Mouse (Mus musculus): ENCODE measurements around the gene Cdh26.

GRCm38 (mm10) chr2:178531226-178531625 lies 100.9 kb downstream of the Cdh26 start:
- TF ChIP-seq CTCF (IDR thresholded peaks at IDR 0.05; ENCODE audit: borderline replicate concordance, control insufficient read depth, extremely low read depth, insufficient read depth, low read length, poor library complexity) (no peak), POLR2A (IDR thresholded peaks at IDR 0.05; ENCODE audit: control insufficient read depth, extremely low read depth, insufficient read depth, low read length, poor library complexity) (no peak)

Measured in thymus, adult 2 months (tissue).